Mouse (Mus musculus): ENCODE measurements around the gene Gm14085. TPM values are rescaled to one million over a fixed set of nuclear protein-coding genes. Genes with fewer than 3 reads are reported as not detected.

Gm14085 gene
- polyA plus RNA-seq, 1 experiment from 2014 or later: not detected

GRCm38 (mm10) chr2:122532136-122532801 is 47.5 kb downstream of the Gm14085 start:
- no peaks in the 10 kb centered on the region for H3K27me3 ChIP-seq (ENCODE audit: control insufficient read depth, insufficient read depth, low read length)
- H3K4me1 ChIP-seq (ENCODE audit: control insufficient read depth, insufficient read depth, low read length): no peaks in the 10 kb centered on the region
- H3K4me2 ChIP-seq: no peak overlapping the region
- no peak overlapping the region for H3K4me3 ChIP-seq (ENCODE audit: low read depth, low read length)
- no peak overlapping the region for H3K27ac ChIP-seq (ENCODE audit: low read depth, low read length)
- H3K9ac ChIP-seq (ENCODE audit: low read length): no peak overlapping the region
- ATAC-seq (ENCODE audit: low FRiP score) (no peak), DNase-seq (ENCODE audit: low spot score, missing footprints) (no peak)
- H3K9me3 ChIP-seq (ENCODE audit: control insufficient read depth, low read length): no peaks in the 10 kb centered on the region
- no peaks in the 10 kb centered on the region for H3K36me3 ChIP-seq (ENCODE audit: control insufficient read depth, insufficient read depth, low read length)
- WGBS: 84% methylated on average over 2 of the region's 2 CpGs

DNA sequence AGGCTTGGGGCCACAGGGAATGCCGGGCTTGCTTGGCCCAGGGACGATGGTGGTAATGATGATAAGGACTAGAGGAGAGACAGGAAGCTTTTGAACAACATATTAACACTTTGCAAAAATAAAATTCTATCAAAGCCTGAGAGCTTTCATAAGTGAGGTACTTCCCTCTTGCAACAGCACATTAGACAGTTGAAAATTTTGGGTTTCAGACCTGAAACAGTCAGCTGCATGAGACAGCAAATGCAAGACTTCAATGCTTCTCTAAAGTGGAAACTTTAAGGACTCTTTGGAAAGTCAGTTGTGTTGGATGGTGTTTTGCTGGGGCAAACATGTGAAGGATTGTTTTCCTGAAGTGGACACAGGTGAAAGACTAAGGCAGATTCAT is 48.1 kb downstream of the Gm14085 start:
- Histone ChIP-seq H3K9ac (ENCODE audit: low read length) (no peak overlapping the region), H3K4me2 (no peak overlapping the region), H3K27me3 (ENCODE audit: control insufficient read depth, insufficient read depth, low read length) (no peaks in the 10 kb centered on the region), H3K4me1 (ENCODE audit: control insufficient read depth, insufficient read depth, low read length) (no peaks in the 10 kb centered on the region), H3K9me3 (ENCODE audit: control insufficient read depth, low read length) (no peaks in the 10 kb centered on the region), H3K27ac (ENCODE audit: low read depth, low read length) (no peak overlapping the region), H3K4me3 (ENCODE audit: low read depth, low read length) (no peak overlapping the region), H3K36me3 (ENCODE audit: control insufficient read depth, insufficient read depth, low read length) (no peaks in the 10 kb centered on the region)
- no peak for DNase-seq (ENCODE audit: low spot score, missing footprints)
- 96% methylated on average over 2 of the region's 2 CpGs for WGBS
- ATAC-seq (ENCODE audit: low FRiP score): no peak

DNA sequence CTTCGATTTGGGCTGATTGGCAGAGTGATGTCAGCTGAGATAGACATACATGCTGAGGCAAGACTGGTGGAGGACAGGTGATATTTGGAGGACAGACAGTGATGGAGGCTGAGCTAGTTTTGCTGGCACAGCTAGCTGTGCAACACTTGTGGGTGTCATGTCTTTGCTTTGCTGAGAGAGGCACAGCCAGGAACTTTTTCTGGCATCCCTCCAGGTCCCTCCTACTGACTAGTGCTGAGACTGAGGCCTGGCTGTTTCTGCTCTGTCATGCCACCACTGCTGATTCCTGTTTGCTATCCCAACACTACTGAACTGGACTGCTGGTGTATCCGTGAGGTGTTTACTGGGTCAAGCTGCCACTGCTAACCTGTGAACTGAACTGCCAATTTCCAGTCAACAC is 48.6 kb downstream of the Gm14085 start:
- 92% methylated on average over 2 of the region's 2 CpGs for WGBS
- no peak overlapping the region for H3K4me2 ChIP-seq
- no peaks in the 10 kb centered on the region for H3K9me3 ChIP-seq (ENCODE audit: control insufficient read depth, low read length)
- no peak overlapping the region for H3K4me3 ChIP-seq (ENCODE audit: low read depth, low read length)
- DNase-seq (ENCODE audit: low spot score, missing footprints): no peak
- no peaks in the 10 kb centered on the region for H3K4me1 ChIP-seq (ENCODE audit: control insufficient read depth, insufficient read depth, low read length)
- H3K9ac ChIP-seq (ENCODE audit: low read length): no peak overlapping the region
- no peak overlapping the region for H3K27ac ChIP-seq (ENCODE audit: low read depth, low read length)
- H3K27me3 ChIP-seq (ENCODE audit: control insufficient read depth, insufficient read depth, low read length): no peaks in the 10 kb centered on the region
- ATAC-seq (ENCODE audit: low FRiP score): no peak
- H3K36me3 ChIP-seq (ENCODE audit: control insufficient read depth, insufficient read depth, low read length): no peaks in the 10 kb centered on the region

DNA sequence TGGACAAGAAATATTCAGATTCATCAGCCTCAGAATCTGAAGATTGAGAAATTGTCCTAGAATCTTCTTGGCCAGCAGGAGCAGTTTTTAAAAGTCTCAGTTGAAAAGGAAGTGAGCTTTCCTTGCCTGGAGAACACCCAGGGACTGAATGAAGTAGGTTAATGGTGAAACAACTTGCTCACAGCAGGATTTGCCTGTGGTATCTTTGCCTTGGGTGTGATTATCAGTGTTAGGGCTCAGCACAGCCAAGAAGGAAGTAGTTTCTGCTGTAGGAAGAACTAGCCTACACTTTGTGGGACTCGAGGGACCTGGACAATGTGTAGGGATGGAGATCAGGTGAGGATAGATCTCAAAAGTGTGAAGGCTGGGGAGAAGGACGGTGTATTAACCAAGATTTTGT is 49.9 kb downstream of the Gm14085 start:
- Histone ChIP-seq H3K4me2 (no peak overlapping the region), H3K9me3 (ENCODE audit: control insufficient read depth, low read length) (no peaks in the 10 kb centered on the region), H3K9ac (ENCODE audit: low read length) (no peak overlapping the region), H3K4me1 (ENCODE audit: control insufficient read depth, insufficient read depth, low read length) (no peaks in the 10 kb centered on the region), H3K4me3 (ENCODE audit: low read depth, low read length) (no peak overlapping the region), H3K27me3 (ENCODE audit: control insufficient read depth, insufficient read depth, low read length) (no peaks in the 10 kb centered on the region), H3K27ac (ENCODE audit: low read depth, low read length) (no peak overlapping the region), H3K36me3 (ENCODE audit: control insufficient read depth, insufficient read depth, low read length) (no peaks in the 10 kb centered on the region)
- no peak for ATAC-seq (ENCODE audit: low FRiP score)
- DNase-seq (ENCODE audit: low spot score, missing footprints): no peak
- WGBS: 80% methylated on average over 2 of the region's 2 CpGs

- Histone ChIP-seq H3K4me1 (ENCODE audit: control insufficient read depth, insufficient read depth, low read length) (no peaks in the 10 kb centered on the region), H3K4me2 (no peak overlapping the region), H3K27me3 (ENCODE audit: control insufficient read depth, insufficient read depth, low read length) (no peaks in the 10 kb centered on the region), H3K36me3 (ENCODE audit: control insufficient read depth, insufficient read depth, low read length) (no peaks in the 10 kb centered on the region), H3K9ac (ENCODE audit: low read length) (no peak overlapping the region), H3K27ac (ENCODE audit: low read depth, low read length) (no peak overlapping the region), H3K4me3 (ENCODE audit: low read depth, low read length) (no peak overlapping the region), H3K9me3 (ENCODE audit: control insufficient read depth, low read length) (no peaks in the 10 kb centered on the region)
- ATAC-seq (ENCODE audit: low FRiP score) (no peak), DNase-seq (ENCODE audit: low spot score, missing footprints) (no peak)
- WGBS: 29% methylated on average over 2 of the region's 2 CpGs
These were observed 73.6 kb downstream of the Gm14085 start for GRCm38 (mm10) chr2:122558317-122558716.

GRCm38 (mm10) chr2:122561221-122561620 is 76.5 kb downstream of the Gm14085 start:
- WGBS: 95% methylated on average over 5 of the region's 5 CpGs
- Histone ChIP-seq H3K27ac (ENCODE audit: low read depth, low read length) (no peak overlapping the region), H3K4me3 (ENCODE audit: low read depth, low read length) (no peak overlapping the region), H3K4me1 (ENCODE audit: control insufficient read depth, insufficient read depth, low read length) (no peaks in the 10 kb centered on the region), H3K9me3 (ENCODE audit: control insufficient read depth, low read length) (no peaks in the 10 kb centered on the region), H3K4me2 (no peak overlapping the region), H3K27me3 (ENCODE audit: control insufficient read depth, insufficient read depth, low read length) (no peaks in the 10 kb centered on the region), H3K9ac (ENCODE audit: low read length) (no peak overlapping the region), H3K36me3 (ENCODE audit: control insufficient read depth, insufficient read depth, low read length) (no peaks in the 10 kb centered on the region)
- ATAC-seq (ENCODE audit: low FRiP score) (no peak), DNase-seq (ENCODE audit: low spot score, missing footprints) (no peak)

- 97% methylated on average over 1 of the region's 1 CpGs for WGBS
- H3K9me3 ChIP-seq (ENCODE audit: control insufficient read depth, low read length): no peaks in the 10 kb centered on the region
- H3K36me3 ChIP-seq (ENCODE audit: control insufficient read depth, insufficient read depth, low read length): no peaks in the 10 kb centered on the region
- DNase-seq (ENCODE audit: low spot score, missing footprints) (no peak), ATAC-seq (ENCODE audit: low FRiP score) (no peak)
- H3K4me1 ChIP-seq (ENCODE audit: control insufficient read depth, insufficient read depth, low read length): no peaks in the 10 kb centered on the region
- no peak overlapping the region for H3K4me2 ChIP-seq
- H3K27ac ChIP-seq (ENCODE audit: low read depth, low read length): no peak overlapping the region
- H3K4me3 ChIP-seq (ENCODE audit: low read depth, low read length): no peak overlapping the region
- H3K27me3 ChIP-seq (ENCODE audit: control insufficient read depth, insufficient read depth, low read length): no peaks in the 10 kb centered on the region
- no peak overlapping the region for H3K9ac ChIP-seq (ENCODE audit: low read length)
These were observed 77.5 kb downstream of the Gm14085 start for GRCm38 (mm10) chr2:122562251-122562650.

- Histone ChIP-seq H3K27ac (ENCODE audit: low read depth, low read length) (no peak overlapping the region), H3K36me3 (ENCODE audit: control insufficient read depth, insufficient read depth, low read length) (no peaks in the 10 kb centered on the region), H3K4me2 (no peak overlapping the region), H3K4me1 (ENCODE audit: control insufficient read depth, insufficient read depth, low read length) (no peaks in the 10 kb centered on the region), H3K9ac (ENCODE audit: low read length) (no peak overlapping the region), H3K9me3 (ENCODE audit: control insufficient read depth, low read length) (no peaks in the 10 kb centered on the region), H3K4me3 (ENCODE audit: low read depth, low read length) (no peak overlapping the region), H3K27me3 (ENCODE audit: control insufficient read depth, insufficient read depth, low read length) (no peaks in the 10 kb centered on the region)
- 18% methylated on average over 3 of the region's 3 CpGs for WGBS
- ATAC-seq (ENCODE audit: low FRiP score): peak; percentile 67; the same call in 1 of the 2 replicates
- DNase-seq (ENCODE audit: low spot score, missing footprints): peak; percentile 92
These were observed 84.7 kb downstream of the Gm14085 start for GRCm38 (mm10) chr2:122569439-122569838.

DNA sequence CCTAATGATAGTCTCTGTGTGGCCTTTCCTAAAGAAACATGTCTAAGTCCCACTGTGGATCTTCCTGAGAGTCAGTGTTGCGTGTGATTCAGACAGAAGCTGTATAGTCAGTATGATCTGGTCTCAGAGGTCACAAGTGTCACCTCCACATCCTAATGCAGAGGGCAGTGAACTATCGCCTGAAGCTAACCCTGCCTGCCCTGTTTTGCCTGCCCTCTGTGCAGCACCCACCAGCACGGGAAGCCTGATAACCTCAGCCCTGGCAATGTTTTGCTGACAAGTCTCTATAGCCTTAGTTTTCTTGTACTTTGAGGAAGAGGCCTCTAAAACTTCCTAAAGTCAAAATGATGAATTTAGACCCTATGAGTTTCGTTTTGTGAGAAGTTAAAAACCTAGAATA is 85.7 kb downstream of the Gm14085 start:
- DNase-seq (ENCODE audit: low spot score, missing footprints) (no peak), ATAC-seq (ENCODE audit: low FRiP score) (no peak)
- Histone ChIP-seq H3K36me3 (ENCODE audit: control insufficient read depth, insufficient read depth, low read length) (no peaks in the 10 kb centered on the region), H3K4me1 (ENCODE audit: control insufficient read depth, insufficient read depth, low read length) (no peaks in the 10 kb centered on the region), H3K9ac (ENCODE audit: low read length) (no peak overlapping the region), H3K4me3 (ENCODE audit: low read depth, low read length) (no peak overlapping the region), H3K27me3 (ENCODE audit: control insufficient read depth, insufficient read depth, low read length) (no peaks in the 10 kb centered on the region), H3K4me2 (no peak overlapping the region), H3K9me3 (ENCODE audit: control insufficient read depth, low read length) (no peaks in the 10 kb centered on the region), H3K27ac (ENCODE audit: low read depth, low read length) (no peak overlapping the region)
- WGBS: 70% methylated on average over 4 of the region's 4 CpGs
